Mouse (Mus musculus): ENCODE data around the gene Lrmp.

DNA sequence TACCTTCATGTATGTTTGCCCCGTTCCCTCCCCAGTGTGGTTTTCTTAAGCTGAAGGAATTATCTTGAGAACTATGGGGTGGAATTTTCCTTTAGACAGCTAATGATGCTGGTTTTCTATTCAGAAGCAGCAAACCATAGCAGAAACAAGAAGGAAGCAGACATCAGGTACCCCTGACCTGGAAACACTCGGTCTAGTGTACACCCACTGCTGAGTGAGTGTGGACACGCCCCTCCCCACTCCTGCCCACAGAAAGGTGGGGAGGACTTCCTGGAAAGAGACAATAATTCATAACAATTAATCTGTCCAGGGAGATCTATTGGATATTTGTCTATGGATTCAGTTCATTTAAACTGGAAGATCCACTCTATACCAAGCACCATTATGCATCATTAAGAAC is 19.8 kb downstream of the Lrmp start:
- no peak for TF ChIP-seq CTCF (IDR thresholded peaks at IDR 0.05; ENCODE audit: borderline replicate concordance, extremely low read depth, insufficient read depth, insufficient read length)
- no peak for TF ChIP-seq POLR2A (IDR thresholded peaks at IDR 0.05; ENCODE audit: borderline replicate concordance, extremely low read depth, insufficient read depth, insufficient read length, poor library complexity, severe bottlenecking)
